Mouse (Mus musculus) induced T-regulatory cell, adult 2 months (primary cell): ENCODE data around the gene Mapk8.

Experiments used
- DNase-seq: peaks from one replicate; pipeline ENCODE4 v3.0.0-alpha.2; 2012; ENCODE audit warnings: low read depth

The Mapk8 gene

DNA sequence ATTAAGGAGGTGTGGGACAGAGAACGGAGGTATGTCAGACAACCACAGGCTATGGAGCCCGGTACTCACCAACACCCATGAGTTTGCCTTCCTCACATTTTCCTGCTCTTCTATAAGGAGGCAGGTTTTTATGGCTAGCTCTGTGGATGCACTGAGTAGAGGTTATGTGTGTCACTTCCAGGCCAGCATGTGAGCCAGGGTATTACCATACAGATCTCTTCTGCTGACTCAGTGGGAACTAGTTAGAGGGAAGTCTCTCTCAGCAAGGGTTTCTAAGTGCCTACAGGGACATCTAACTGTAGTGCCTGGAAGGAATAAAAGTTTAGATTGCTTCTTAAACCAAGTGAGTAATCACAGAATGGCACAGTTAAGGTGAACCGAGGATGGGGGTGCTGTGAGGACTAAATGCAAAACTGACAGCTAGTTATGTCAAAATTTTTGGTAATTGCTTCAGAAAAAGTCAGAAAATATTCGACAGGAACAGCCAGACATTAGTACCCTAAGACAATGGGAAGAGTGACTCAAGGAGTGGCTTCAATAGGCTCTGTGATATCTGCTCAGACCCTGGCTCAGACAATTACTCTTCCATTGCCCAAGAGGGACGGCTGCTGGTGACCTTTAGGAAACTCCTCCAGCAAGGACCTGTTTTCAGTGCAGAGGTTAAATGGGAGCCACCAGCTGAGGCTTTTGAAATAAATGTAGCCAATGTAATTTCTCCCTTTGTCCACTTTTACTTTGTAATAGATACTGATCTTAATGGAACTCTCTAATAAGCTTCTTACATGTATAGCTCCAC lies 48.7 kb downstream of the Mapk8 start:
- DNase-seq, result no peak

DNA sequence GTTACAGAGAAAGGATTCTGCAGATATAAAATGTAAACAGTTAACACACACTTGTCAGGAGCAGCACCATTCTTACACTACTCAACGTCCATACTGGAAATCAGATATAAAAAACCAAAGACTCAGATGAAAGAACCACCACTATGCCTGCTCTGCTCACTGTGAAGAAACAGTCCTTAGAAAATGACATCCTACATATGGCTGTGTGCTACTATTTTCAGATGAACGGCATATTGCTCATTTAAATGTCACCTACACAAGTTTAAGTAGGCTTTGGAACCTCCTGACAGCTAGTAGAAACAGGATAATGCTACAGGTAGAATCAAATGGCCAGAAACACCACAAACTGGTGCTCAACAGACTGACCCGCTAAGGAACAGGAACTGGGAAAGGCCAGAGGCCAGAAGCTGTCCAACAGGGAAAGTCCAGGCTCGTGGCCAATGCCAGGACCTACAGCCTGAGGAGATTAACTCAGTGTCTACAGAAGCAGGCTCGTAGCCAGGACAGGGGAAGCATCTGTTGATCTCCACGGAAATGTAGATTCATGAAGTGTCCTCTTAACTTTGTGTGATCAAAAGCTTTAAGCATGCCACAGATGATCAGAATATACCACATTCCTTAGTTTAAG lies 66.0 kb downstream of the Mapk8 start:
- no peak for DNase-seq

DNA sequence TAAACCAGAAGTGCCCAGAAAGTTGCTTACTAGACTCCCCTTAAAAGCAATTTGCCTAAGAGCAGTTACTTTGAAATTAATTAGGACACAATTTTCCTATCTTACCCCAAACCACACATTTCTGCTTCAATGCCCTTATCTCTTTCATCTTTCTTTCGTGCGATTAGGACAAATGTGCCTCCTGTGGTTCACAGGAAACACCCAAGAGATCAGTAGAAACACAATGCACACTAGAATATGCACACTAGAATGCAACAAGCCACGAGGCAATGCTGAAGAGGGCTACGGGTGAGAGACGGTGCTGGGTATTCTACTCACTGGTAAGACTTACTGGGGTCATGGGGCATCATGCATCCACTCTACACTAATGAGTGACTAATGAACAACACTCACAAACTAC lies 68.2 kb downstream of the Mapk8 start:
- DNase-seq, result no peak

DNA sequence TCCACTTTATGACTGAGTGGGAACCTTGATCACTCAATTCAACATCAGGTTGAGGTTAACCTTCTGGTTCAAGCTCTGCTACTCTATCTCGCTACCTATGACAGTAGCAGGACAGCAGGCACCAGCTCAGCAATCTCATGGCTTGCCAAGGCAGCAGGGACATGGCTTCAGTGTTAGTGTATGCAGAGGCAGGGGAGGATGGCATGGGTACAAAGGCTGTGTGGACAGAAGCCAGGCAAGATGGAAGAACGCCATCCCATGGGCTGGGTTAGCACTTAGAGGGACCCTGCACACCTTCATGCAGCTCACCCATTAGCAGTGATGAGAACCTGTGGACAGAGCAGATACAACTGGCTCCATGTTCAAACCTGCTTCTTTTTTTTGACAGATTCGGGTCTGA lies 69.7 kb downstream of the Mapk8 start:
- no peak for DNase-seq

DNA sequence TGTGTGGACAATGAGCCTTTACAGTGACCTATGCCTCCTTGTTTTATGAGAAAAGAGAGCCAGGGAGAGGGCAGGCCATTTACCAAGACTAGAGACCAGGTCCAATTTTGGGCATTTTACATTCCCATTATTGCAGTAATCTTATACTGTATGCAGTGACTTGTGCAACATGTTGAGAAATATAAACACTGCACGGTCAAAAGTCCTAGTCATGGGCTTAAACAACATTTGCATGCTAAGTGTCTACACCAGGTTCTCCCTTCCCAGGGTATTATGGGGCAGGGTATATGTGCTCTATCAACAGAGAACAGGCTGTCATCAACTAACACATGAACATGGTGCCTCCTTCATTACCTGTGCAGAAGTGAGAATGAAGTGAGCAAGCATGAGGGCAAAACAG lies 72.9 kb downstream of the Mapk8 start:
- DNase-seq, result no peak

DNA sequence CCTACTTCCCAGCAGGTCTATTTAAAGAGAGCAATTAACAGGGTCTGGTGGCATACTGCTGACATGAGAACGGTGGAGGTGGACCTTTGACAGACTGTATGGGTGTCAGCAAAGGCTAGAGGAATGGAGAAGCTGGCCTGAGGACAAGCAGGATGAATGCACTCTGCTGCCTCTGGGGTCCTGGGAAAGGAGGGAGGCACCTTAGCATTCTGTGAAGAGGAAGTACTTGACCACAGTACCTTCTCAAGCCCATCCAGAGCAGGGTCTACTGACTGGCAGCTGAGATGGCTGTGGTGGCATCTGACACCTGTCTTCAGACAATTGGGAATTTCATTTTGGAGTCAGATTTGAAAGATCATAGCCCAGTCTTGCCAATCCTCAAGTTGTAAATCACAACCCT lies 73.7 kb downstream of the Mapk8 start:
- no peak for DNase-seq

DNA sequence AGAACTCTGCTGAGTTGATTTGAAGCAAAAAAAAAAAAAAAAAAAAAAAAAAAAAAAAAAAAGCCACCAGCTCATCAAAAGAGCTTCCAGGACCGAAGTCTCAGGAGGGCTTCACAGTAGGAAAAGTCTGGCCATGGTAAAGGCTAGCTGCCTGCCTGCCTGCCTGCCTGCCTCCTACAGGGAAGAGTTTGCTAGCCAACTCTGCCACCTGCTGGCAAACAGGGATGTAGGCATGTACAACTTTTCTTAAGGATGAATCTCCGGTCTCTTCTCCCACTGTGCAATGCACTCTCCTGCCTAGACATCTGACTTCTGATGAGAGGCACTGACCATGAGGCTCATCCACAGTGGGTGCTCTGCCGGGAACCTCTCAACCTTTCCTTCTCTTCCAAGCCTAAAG lies 75.7 kb downstream of the Mapk8 start:
- peak; percentile 45 for DNase-seq

DNA sequence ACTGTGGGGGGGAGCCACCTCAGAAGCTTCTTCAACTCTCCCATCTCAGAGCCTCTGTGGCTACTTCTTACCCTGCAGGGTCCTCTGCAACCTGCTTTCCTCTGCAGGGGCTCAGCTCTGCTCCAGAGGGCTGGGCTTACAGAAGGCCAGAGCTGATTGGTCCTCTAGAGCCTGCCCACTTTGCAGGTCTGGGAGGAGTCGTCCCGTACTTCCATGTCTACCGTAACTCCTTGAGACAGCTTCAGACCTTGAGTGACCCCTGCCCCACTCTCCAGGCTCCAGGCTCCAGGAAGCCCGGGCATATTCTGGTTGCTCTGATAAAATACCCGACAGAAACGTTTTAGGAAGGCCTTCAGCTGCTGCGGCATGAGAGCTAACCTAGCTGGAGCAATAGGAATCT lies 76.9 kb downstream of the Mapk8 start:
- no peak for DNase-seq

DNA sequence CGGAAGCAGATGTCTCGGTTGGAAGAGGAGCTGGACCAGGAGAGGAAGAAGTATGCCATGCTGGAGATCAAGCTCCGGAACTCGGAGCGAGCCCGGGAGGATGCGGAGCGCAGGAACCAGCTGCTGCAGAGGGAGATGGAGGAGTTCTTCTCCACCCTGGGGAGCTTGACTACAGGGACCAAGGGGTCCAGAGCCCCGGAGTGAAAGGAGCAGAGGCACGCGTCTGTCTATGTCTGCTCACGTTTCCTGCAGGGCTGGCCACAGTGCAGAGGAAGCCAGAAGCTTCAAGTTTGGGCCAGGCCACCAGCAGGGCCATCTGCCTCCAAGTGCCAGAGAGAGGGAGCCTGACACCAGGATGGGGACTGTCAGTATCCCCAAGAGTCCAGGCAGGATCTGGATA lies 77.6 kb downstream of the Mapk8 start:
- no peak for DNase-seq

DNA sequence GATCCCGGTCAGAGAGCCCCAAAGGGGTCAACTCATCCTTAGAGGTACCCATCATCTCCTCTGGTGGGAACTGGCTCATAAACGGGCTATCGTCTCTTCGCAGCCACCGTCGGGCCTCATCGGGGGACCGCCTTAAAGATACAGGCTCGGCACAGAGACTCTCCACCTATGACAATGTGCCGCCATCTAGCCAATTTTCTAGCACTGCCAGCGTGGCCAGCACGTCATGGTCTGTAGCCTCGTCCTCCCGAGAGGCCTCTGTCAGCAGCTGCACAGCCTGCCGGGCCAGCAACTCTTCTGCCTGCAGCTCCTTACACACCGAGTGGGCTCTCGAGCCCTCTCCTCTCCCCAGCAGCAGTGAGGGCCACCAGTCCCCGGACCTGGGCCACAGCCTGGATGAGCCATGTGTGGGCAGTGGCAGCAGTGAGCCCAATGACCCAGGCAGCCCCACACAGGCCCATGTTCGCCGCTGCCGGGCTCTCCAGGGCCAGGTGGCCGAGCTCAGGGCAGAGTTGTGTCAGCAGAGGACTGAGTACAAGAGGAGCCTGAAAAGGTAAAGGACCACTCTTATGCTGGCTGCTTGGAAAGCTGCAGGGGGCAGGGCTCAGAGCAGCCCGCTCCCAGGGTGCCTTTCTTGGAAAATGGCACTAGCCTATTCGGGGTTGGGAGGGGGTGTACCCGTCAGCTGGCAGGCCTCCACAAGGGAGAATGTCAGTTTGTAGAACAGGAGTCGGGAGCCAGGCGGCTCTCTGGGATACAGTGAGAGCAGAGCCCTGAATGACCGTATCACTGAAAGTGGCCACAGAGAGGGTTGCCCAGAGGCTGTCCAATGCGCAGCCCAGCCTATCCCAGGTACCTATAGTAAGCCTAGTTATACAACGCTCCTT lies 79.8 kb downstream of the Mapk8 start:
- DNase-seq, result no peak

DNA sequence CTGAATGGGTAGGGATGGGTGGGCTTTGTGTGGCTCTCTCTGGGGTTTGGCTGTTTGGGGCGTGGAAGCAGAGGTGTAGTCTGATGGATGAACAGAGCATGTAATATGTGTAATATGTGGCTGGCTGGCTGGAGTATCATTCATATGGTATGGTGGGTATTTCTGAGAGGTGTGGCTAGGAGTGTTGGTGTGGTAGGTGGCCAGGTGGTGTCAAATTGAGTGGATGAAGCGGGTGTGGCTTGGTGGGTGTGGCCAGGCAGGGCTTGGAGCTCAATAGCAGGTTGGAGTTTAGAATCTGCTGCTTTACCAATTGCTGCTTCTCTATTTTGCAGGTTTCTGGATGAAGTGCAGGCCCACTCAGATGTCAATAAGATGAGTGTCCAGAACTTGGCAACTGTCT lies 82.9 kb downstream of the Mapk8 start:
- no peak for DNase-seq

DNA sequence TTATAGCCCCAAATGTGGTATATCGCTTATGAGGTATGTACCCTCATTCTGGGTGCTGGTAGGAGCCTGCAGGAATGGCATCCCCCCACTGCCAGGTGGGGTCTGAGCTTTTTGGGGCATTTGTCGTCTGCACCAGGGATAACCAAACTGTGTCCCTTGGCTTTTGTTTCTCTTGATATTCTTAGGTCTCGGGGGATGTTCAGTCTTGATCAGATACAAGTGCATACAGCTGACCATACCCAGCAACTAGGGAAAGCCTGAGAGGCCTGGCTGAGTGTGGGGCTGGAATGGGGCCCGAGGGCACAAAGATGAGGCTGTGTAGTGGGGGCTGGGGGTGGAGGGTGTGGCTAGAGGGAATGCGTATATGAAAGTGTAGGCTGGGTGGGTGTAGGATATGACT lies 83.3 kb downstream of the Mapk8 start:
- DNase-seq, result no peak

DNA sequence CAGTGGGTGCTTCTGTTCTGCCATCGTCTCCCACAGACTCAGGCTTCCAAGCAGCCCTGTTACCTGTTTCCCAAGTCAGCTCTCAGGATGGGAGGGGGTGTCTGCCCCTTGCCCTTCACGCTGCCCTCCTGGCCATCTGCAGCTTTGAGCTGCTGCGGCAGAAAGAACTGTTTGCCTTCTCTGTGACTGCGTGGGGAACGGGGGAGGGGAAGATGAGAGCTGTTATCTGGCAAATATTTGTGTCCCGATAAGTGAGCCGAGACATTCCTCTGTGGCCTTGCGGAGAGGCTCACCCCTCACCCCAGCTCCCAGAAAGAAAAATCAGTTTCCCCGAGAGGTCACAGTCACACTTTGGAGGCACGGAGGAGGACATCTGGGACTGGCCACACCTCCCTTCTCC lies 84.2 kb downstream of the Mapk8 start:
- DNase-seq, result no peak

DNA sequence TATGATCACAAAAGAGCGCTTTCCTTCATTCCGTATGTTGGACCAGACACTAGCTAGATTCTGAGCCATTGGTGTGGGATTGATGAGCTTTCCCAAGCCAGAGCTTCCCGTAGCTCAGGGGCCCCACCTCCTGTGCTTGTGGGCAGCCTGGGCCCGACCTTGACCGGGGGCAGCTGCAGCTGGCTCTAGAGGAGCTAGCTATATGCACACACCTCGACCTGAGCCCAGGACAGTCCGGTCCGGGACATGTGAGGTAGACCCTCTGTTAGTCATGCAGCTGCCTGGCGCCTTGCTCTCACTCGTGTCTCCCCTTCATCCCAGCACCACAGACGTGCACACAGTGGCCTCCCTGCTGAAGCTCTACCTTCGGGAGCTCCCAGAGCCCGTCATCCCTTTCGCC lies 84.8 kb downstream of the Mapk8 start:
- no peak for DNase-seq

DNA sequence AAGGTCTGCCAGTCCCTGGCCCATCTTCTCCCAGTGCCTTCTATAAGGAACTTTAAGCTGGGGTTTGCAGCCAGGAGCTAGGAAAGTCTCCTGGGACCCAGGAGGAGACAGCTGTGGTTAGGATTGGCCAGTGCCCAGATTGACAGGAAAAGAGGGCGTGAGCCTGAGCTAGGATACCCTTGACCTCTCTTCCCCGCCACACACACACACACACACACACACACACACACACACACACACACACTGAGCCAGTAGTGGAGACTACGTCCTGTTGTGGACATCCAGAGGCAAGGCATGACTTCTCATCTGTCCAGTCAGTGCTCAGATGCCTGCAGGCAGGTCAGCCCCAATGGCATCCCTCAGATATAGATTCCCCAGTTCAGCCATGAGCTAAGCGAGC lies 85.4 kb downstream of the Mapk8 start:
- no peak for DNase-seq

DNA sequence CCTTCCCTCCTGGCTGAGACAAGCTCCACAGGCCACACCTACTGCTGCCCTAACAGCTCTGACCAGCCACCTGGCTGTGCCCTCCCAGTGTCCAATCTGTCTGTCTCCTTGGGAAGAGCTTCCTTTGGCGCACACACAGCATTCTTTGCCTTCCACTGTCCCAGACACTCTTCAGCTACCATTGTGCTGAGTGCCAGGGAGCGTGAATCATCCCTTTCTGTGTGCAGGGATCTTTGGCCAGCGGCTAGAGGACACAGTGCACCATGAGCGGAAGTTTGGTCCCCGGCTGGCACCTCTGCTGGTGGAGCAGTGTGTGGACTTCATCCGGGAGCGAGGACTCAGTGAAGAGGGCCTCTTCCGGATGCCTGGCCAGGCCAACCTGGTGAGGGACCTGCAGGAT lies 88.1 kb downstream of the Mapk8 start:
- DNase-seq, result no peak

DNA sequence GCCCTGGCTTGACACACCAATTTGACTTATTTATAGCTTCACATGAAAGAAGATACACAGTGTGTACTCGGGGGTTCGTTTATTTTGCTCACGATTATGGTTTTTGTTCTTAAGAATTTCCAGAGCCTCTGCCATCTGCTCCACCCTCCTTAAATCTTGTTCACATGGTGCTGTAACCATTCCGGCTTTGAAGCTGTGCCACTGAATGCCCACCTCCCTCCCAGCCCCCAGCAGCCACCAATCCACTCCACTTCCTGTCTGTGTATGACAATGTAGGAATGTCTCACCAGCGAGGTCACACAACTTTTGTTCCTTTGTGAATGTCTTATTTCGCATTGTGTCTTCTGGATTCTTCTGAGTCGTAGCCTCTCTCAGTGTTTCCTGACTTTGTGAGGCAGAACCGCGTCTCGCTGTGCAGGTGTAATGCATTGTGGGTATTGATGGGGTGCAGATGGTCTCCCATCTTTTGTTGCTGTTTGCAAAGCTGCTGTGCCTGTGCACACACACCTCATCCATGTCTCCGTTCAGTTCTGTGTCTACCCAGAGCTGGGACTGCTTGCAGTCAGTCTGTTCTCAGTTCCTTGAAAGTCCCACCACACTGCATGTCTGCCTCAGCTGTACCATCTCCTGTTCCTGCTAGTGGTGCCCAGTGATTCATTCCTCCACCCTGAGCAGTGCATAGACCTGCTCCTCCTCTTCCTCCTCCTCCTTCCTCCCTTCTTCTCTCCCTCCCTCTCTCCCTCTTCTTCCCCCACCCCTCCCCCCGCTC lies 89.2 kb downstream of the Mapk8 start:
- no peak for DNase-seq

DNA sequence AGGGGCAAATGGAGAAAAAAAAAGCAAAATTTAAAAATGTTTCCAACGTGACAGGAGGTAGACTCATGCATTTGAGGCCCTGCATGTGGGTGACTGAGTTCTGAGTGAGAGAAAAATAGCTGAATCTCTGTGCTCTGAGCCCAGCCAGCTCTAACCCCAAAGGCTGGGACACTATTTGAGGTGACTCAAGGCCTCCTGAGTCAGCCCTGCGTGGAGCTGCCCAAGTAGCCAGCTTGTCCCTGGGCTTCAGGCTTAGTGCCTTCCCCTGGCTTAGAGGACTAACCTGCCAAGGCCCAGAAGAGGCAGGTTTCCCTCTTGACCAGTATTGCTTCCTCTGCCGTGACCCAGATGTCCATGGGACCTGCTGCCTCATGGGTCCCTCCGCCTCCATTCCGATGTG lies 91.7 kb downstream of the Mapk8 start:
- no peak for DNase-seq

DNA sequence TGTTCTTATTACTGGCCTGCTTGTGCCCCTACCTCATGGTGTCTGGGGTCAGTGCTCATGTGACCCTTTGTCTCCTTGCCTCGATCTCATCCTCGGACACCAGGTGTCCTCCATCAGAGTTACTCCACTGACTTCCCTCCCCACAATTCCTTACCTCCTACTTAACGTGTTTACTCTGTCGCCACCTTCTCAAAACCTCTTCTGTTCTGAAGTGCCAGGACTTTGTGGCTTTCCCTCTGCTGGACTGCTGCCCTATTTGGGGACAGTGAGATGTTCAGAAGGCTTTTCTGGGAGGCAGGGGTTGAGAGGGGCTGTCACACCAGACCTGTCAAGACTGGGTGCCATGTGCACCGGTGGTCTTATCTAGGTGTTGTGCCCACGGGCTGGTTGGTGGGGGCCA lies 94.1 kb downstream of the Mapk8 start:
- DNase-seq, result no peak

DNA sequence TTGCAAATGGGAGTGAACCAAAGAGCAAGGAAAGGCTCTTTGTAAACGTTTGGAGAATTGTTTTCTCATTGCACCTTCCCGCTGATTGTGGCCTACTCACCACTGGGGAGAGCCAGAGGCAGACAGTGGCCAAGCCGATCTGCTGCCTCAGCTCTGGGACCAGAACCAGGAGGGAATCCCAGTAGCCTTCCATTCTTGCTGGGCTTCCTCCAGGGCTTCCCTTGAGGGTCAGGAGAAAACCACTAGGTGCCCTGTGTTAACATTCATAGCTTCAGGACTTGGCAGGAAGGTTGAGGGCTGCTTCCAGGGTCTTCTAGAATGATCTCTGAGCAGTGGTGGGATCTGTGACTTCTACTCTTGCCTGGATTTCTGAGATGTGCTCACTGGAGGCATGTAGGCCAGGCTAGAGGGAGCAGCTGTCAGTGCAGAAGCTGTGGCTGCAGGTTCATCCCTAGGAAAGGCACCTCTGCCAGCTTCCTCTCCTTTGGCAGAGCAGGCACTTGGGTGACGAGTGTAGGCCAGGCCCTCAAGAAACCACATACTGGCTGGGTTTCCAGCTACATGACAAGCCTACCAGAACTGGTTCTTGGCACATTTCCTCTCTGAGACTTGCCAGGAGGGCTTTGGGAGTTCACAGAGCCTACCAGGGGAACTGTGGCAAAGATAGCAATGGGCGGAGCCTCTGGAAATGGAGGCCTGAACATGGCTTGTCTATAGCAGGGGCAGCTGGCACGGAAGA lies 94.8 kb downstream of the Mapk8 start:
- DNase-seq, result no peak

DNA sequence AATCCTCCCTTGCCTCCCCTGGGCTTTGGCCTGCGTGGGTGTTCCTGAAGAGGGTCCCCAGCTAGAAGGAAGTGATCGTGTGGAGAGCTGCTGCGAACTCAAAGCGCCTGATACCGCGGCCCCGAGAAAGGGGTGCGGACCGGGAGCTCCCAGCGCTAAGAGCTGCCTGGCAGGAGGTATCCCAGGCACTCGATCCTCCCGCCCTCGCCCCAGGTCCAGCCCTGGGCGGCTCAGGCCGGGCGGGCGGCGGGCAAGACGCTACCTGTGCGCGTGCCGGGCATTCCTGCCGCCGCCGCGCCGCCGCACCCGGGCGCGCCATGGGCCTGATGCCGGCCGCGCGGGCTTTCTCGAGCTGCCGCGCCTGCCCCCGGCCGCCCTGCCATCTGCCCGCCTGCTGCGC lies 95.9 kb downstream of the Mapk8 start:
- no peak for DNase-seq

DNA sequence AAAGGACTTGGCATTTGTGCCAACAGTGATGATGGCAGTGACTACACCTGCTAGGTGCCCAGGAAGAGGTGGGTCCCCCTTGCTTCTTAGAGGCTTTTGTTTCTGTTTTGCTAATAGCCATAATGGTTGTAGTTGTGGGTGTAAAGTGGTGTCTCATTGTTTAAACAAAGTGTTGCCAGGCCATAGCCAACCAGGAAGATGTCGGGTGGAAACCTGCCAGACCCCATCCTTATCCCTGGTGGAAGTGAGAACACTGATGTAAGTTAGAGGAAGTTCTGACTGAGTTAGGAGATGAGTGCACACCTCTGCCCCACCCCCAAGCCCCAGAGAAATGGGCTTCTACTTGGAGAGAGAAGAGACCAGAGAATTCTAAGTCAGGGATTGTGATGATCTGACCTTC lies 98.8 kb downstream of the Mapk8 start:
- no peak for DNase-seq
